Mouse (Mus musculus): ENCODE measurements around the gene Cited4. TPM values are rescaled to one million over a fixed set of nuclear protein-coding genes. Genes with fewer than 3 reads are reported as not detected.

Gene Cited4
- polyA plus RNA-seq (2015; fragmentation: Nextera tagmentation; extraction: Ambion mirVana), result 7.6 TPM in 2 replicates

DNA sequence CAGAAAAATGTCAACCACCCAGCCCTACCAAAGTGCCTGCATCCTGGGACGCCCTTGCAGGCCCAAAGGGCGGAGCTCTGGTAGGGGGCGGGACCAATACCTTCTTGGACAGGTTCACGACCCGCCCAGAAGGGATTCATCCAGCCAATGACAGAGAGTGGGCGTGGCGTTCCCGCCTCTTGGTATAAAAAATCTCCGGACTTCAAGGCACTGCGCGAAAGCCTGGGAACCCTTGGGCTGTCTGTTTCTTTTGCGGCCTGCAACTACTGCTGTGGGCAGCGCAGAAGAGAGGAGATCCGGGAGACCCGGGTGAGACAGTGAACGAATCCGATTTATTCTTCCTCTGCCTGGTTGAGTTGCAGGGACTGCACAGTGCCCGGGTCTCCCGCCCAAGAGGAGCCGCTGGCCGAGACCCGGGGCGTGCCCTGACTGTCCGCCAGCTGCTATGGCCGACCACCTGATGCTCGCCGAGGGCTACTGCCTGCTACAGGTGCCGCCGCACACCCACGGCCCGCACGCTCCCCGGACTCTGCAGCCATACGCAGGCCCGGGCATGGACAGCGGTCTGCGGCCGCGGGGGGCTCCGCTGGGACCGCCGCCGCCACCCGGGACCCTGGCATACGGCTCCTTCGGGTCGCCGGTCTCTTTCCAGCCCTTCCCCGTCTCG lies at the start of gene Cited4:
Gene Cited4 (plus strand): TSS at position 215 of the 667 bp plus-strand sequence.
- H3K27me3 ChIP-seq, result peaks cover 40% of the 10 kb centered on the region
- H3K27ac ChIP-seq, result no peak within 1 kb of the TSS; the same call in 1 of the 2 replicates
- peak within 1 kb of the TSS; percentile 50 for H3K4me3 ChIP-seq
- H3K36me3 ChIP-seq, result no peaks in the 10 kb centered on the region
- H3K4me2 ChIP-seq, result peak within 1 kb of the TSS; percentile 97
- no peaks in the 10 kb centered on the region for H3K9me3 ChIP-seq
- WGBS, result under 1% methylated on average over 50 of the region's 50 CpGs
- H3K4me1 ChIP-seq, result peaks cover 17% of the 10 kb centered on the region
- peak within 1 kb of the TSS; percentile 35; the same call in 1 of the 2 replicates for H3K9ac ChIP-seq
- peak; percentile 81 for ATAC-seq (ENCODE audit: insufficient number of reproducible peaks, low FRiP score, low TSS enrichment, low read depth)

DNA sequence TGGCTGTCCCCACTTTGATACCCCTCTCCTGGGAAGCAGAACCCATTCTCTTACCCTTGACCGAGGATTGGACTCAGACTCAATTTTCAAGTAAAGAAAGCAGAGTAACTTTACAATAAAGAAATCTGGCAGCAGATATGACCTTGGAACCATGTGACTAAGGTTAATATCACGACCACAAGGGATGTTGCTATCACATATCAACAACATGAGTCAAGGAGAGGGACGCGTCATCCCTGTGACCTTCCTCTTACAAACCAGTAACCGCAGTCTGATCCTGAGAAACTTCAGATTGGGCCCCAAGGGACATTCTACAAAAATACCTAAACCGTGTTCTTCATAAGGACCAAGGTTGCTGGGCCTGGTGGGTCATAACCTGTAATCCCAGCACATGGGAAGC lies 38.6 kb upstream of the Cited4 start:
- Histone ChIP-seq H3K9ac (no peak overlapping the region), H3K4me3 (no peak overlapping the region), H3K27ac (no peak overlapping the region), H3K9me3 (no peaks in the 10 kb centered on the region), H3K4me1 (no peaks in the 10 kb centered on the region), H3K36me3 (no peaks in the 10 kb centered on the region), H3K4me2 (no peak overlapping the region), H3K27me3 (no peaks in the 10 kb centered on the region)
- WGBS, result 80% methylated on average over 6 of the region's 6 CpGs
- ATAC-seq (ENCODE audit: insufficient number of reproducible peaks, low FRiP score, low TSS enrichment, low read depth), result no peak

DNA sequence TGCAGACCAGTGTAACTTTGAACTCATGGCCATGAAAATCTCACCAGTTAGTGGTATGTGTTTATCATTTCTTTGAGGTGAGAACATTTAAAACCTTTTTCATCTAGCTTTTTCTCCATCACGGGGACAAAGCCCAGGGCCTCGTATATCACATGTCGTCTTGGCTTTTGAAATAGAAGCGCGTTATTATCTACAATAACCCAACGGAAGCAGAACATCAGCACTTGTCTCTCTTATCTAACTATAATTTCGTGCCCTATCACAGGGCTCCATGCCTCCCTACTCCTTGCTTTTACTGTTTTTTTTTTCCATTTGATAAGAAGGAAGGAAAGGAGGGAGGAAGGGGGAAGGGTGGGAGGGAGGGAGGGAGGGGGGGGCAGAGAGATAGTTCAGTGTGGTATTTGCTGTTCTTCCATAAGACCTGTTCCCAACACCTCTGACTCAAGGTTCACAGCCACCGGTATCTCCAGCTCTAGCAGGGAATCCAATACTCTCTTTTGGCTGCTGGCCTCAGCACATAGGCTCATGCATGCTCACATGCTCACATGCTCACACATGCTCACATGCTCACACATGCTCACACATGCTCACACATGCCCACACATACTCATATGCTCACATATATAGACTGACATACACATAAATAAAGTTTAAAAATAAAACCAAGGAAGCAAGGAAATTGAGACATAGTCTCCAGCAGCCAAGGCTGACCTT lies 36.0 kb upstream of the Cited4 start:
- 76% methylated on average over 8 of the region's 8 CpGs for WGBS

DNA sequence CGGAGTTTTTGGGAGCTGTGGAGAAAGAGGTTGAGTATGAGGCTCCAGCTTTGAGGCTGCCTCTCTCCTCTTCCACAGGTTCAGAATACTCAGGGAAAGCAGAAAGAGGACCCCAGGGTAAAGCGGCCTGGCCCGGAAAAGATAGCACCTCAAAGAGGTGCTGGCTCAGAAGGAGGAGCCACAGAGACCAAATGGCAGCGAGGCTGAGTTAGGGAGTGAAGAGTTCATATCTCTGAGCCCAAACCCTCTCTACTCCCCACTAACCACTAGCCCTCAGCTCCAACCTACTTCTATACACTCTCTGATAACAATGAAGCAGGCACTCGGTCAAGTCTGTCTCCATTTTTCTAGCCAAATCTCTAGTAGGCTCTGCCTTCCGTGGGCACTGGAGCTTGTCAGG lies 34.5 kb upstream of the Cited4 start:
- Histone ChIP-seq H3K27me3 (no peaks in the 10 kb centered on the region), H3K36me3 (no peaks in the 10 kb centered on the region), H3K4me3 (no peak overlapping the region), H3K27ac (no peak overlapping the region), H3K4me1 (no peaks in the 10 kb centered on the region), H3K9me3 (no peaks in the 10 kb centered on the region), H3K9ac (no peak overlapping the region), H3K4me2 (no peak overlapping the region)
- WGBS, result 38% methylated on average over 6 of the region's 6 CpGs
- no peak for ATAC-seq (ENCODE audit: insufficient number of reproducible peaks, low FRiP score, low TSS enrichment, low read depth)

More for the DNA sequence above, 36.0 kb upstream of the Cited4 start:
- no peaks in the 10 kb centered on the region for H3K4me1 ChIP-seq
- H3K36me3 ChIP-seq, result no peaks in the 10 kb centered on the region
- ATAC-seq (ENCODE audit: insufficient number of reproducible peaks, low FRiP score, low TSS enrichment, low read depth), result no peak
- no peak overlapping the region for H3K27ac ChIP-seq
- no peak overlapping the region for H3K4me3 ChIP-seq
- no peak overlapping the region for H3K9ac ChIP-seq
- H3K9me3 ChIP-seq, result no peaks in the 10 kb centered on the region
- no peaks in the 10 kb centered on the region for H3K27me3 ChIP-seq
- no peak overlapping the region for H3K4me2 ChIP-seq

DNA sequence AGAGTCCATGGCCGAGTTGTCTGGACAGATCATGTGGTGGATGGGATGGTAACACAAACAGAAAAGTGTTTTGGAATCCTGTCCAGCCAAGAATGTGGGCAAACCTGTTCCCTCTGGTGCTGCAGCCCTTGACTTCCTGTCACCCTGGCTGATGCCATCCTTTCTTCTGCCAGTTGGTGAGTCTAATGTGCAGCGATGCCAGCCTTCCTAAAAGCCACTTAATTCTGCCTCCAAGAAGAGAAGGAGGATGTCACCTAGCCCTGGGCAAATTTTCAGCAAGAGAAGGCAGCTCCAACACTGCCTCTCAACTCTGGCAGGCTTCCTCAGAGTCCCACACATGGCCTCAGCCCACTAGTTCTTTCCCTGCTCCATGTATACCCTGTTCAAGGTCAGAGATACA lies 31.0 kb upstream of the Cited4 start:
- no peak for ATAC-seq (ENCODE audit: insufficient number of reproducible peaks, low FRiP score, low TSS enrichment, low read depth)
- Histone ChIP-seq H3K27me3 (no peaks in the 10 kb centered on the region), H3K4me3 (no peak overlapping the region), H3K9me3 (no peaks in the 10 kb centered on the region), H3K27ac (no peak overlapping the region), H3K36me3 (no peaks in the 10 kb centered on the region), H3K9ac (no peak overlapping the region), H3K4me2 (no peak overlapping the region), H3K4me1 (no peaks in the 10 kb centered on the region)
- 67% methylated on average over 2 of the region's 2 CpGs for WGBS

DNA sequence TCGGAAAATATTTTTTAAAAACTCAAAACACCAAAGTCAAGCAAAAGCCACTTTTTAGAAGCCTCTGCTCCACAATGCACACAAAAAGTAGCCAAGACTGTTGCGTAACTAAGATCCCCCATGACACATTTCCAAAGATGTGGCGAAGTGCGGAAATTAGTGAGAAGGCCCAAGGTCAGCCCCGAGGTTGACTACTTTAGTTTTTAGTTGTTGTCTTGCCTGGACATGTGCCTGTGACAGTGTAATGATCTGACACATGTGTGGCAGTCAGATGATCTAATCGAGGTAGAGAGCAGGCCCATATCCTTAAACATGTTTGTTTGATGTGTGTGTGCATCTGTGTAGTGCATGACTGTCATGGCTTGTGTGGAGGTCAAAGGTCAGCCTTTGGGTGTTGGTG lies 24.4 kb upstream of the Cited4 start:
- ATAC-seq (ENCODE audit: insufficient number of reproducible peaks, low FRiP score, low TSS enrichment, low read depth), result no peak
- H3K4me2 ChIP-seq, result no peak overlapping the region
- no peaks in the 10 kb centered on the region for H3K4me1 ChIP-seq
- H3K4me3 ChIP-seq, result no peak overlapping the region
- peaks cover 3% of the 10 kb centered on the region; the same call in 1 of the 2 replicates for H3K27me3 ChIP-seq
- H3K9me3 ChIP-seq, result no peaks in the 10 kb centered on the region
- no peak overlapping the region for H3K9ac ChIP-seq
- no peak overlapping the region for H3K27ac ChIP-seq
- WGBS, result 83% methylated on average over 6 of the region's 6 CpGs
- H3K36me3 ChIP-seq, result no peaks in the 10 kb centered on the region

DNA sequence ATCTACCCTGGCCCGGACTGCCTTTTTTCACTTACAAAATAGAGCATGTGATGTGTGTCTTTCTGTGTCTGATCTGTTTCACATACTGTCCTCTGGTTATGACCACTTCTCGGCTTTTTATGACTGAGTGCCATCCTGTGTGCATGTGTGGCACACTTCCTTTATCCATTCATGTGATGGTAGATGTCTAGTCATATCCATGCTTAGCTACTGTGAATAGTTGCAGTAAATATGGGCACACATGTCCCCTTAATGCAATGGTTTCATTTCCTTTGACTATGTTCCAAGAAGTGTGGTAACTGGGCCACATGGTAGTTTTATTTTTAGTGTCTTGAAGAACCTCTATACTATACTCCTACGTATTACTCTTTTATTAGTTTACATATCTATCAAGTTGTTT lies 22.5 kb upstream of the Cited4 start:
- Histone ChIP-seq H3K27me3 (peaks cover 19% of the 10 kb centered on the region), H3K9ac (no peak overlapping the region), H3K27ac (no peak overlapping the region), H3K4me3 (no peak overlapping the region), H3K4me1 (0 out of 2 replicates have a peak, but pooled peaks cover 4% of the 10 kb centered on the region), H3K36me3 (no peaks in the 10 kb centered on the region), H3K9me3 (no peaks in the 10 kb centered on the region), H3K4me2 (no peak overlapping the region)
- ATAC-seq (ENCODE audit: insufficient number of reproducible peaks, low FRiP score, low TSS enrichment, low read depth), result no peak
- 71% methylated on average over 3 of the region's 3 CpGs for whole genome bisulfite sequencing

DNA sequence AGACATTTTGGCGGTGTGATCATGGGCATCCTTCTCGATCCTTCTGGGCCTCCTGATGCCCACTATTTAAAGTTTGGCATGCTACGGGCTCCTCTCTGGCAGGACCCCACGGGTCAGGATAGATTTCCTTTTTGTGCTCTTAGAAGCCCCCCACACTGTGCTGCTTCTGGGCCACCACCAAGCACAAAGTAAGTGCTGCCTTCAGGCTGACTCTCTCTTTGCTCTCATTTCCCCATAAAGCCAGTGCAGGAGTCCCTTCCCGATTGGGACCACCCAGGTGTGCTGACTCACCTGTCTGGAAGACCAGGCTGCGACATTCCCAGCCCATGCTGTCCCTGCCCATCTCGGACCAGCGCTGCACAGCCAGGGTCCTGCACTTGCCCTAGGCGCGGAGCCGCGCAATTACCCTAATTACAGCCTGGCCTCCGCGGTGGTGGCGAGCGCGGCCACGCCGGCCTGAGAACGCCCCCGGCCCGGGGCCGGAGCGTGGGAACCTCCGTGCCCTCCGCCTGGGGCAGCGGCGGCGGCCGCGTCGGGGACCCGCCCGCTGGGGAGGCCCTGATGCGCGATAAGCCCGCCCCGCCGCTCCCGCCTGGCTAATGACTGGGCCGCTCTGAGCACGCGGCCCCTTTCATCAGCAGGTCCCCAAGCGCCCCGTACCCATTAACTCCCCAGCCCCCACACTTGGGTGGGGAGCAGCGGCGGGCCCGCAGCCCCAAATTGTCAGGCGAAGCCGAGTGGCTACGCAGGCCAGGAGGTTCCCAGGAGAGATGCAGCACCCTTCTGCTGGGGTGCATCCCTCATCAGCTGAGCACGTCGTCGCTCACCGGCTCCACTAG lies 16.8 kb upstream of the Cited4 start:
- WGBS, result 4% methylated on average over 49 of the region's 55 CpGs
- H3K27me3 ChIP-seq, result peaks cover 49% of the 10 kb centered on the region
- peak overlapping the region; percentile 38 for H3K4me3 ChIP-seq
- H3K4me2 ChIP-seq, result peak overlapping the region; percentile 80
- H3K36me3 ChIP-seq, result no peaks in the 10 kb centered on the region
- no peak for ATAC-seq (ENCODE audit: insufficient number of reproducible peaks, low FRiP score, low TSS enrichment, low read depth)
- H3K4me1 ChIP-seq, result peaks cover 12% of the 10 kb centered on the region
- H3K27ac ChIP-seq, result no peak overlapping the region
- H3K9me3 ChIP-seq, result no peaks in the 10 kb centered on the region
- no peak overlapping the region for H3K9ac ChIP-seq

DNA sequence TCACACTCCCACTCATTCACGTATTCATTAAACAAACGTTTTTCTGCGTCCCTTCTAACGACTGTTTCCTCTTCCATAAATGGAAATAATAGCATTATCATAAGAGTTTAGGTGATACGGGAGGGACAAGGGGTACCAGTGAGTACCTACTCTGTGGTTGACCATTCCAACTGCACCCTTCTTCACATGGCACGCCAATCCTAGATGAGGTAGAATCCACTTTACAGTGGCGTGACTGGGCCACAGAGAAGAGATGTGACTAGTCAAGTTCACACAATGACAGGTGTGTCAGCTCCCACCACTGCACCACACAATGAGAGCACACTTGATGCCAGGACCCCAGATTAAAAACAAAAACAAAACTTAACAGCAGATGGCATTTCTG lies 16.2 kb upstream of the Cited4 start:
- WGBS, result 21% methylated on average over 7 of the region's 7 CpGs
- peak overlapping the region; percentile 80 for H3K4me2 ChIP-seq
- H3K9ac ChIP-seq, result no peak overlapping the region
- H3K4me3 ChIP-seq, result peak overlapping the region; percentile 38
- peaks cover 12% of the 10 kb centered on the region for H3K4me1 ChIP-seq
- ATAC-seq (ENCODE audit: insufficient number of reproducible peaks, low FRiP score, low TSS enrichment, low read depth), result no peak
- peaks cover 49% of the 10 kb centered on the region for H3K27me3 ChIP-seq
- no peaks in the 10 kb centered on the region for H3K36me3 ChIP-seq
- no peak overlapping the region for H3K27ac ChIP-seq
- no peaks in the 10 kb centered on the region for H3K9me3 ChIP-seq

DNA sequence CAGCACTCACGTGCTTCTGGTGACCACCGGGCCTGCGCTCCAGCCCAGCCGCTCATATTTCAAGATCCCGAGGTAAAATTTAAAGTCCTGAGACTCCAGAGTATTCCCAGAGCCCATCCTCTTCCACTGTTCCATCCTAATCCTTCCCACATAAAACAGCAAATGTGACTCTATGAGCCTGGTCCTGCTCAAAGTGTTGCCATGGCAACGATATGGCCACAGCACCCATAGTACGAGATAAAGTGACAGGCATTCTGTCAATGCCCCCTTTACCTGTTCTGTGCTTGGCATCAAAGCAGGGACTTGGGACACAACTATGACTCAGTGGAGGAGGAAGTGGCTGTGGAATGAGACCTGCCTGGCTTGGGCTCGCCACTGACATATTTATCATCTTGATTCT lies 10.5 kb upstream of the Cited4 start:
- no peaks in the 10 kb centered on the region for H3K4me1 ChIP-seq
- no peak overlapping the region for H3K4me3 ChIP-seq
- no peak overlapping the region for H3K27ac ChIP-seq
- H3K9ac ChIP-seq, result no peak overlapping the region
- no peak overlapping the region for H3K4me2 ChIP-seq
- 68% methylated on average over 8 of the region's 8 CpGs for WGBS
- peaks cover 10% of the 10 kb centered on the region for H3K27me3 ChIP-seq
- no peaks in the 10 kb centered on the region for H3K36me3 ChIP-seq
- H3K9me3 ChIP-seq, result no peaks in the 10 kb centered on the region
- ATAC-seq (ENCODE audit: insufficient number of reproducible peaks, low FRiP score, low TSS enrichment, low read depth), result no peak

DNA sequence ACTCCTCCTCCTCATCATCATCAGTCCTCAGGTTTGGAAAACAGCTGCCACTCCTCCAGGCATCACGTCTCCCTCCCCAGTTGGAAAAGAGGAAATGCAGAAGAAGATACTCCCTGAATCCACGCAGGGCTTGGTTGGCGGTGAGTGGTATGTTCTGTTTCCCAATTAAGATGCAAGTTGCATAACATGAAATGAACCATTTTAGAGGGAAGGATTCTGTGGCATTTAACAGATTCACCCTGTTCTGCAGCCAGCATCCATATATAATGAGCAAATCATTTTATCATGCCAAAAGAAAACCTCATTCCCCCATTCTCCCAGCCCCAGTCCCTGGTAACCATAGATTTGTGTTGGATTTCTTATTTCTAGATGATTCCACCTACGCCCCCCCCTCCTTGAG lies 5.9 kb upstream of the Cited4 start:
- WGBS, result 64% methylated on average over 4 of the region's 4 CpGs
- Histone ChIP-seq H3K4me2 (no peak overlapping the region), H3K36me3 (no peaks in the 10 kb centered on the region), H3K9me3 (no peaks in the 10 kb centered on the region), H3K4me3 (no peak overlapping the region), H3K4me1 (no peaks in the 10 kb centered on the region), H3K9ac (no peak overlapping the region), H3K27me3 (no peaks in the 10 kb centered on the region; the same call in 1 of the 2 replicates), H3K27ac (no peak overlapping the region)
- ATAC-seq (ENCODE audit: insufficient number of reproducible peaks, low FRiP score, low TSS enrichment, low read depth), result no peak

DNA sequence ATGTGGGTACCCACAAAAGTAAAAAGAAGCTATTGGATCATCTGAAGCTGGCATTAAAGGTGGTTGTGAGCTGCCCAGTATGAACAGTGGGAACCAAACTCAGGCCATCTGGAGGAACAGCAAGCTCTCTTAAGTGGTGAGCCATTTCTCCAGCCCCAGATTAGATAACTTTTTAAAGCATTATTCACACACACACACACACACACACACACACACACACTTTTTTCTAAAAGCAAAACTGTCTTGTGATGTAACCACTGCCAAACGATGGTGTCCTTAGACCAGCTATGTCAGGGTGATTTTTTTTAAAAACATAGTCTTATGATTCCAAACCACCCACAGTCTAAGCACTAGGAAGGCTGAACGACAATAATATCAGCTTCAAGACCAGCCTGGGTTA lies 1.8 kb upstream of the Cited4 start:
- Histone ChIP-seq H3K9ac (no peak overlapping the region), H3K27me3 (peaks cover 30% of the 10 kb centered on the region), H3K4me3 (no peak overlapping the region), H3K9me3 (no peaks in the 10 kb centered on the region), H3K27ac (no peak overlapping the region), H3K4me1 (peaks cover 17% of the 10 kb centered on the region), H3K36me3 (no peaks in the 10 kb centered on the region), H3K4me2 (no peak overlapping the region)
- 78% methylated on average over 2 of the region's 2 CpGs for WGBS
- no peak for ATAC-seq (ENCODE audit: insufficient number of reproducible peaks, low FRiP score, low TSS enrichment, low read depth)
